Mouse (Mus musculus) adrenal gland, postnatal 25 days (tissue): Measurements from ENCODE around the gene Porcn. TPM values are rescaled to one million over a fixed set of nuclear protein-coding genes. Genes with fewer than 3 reads are reported as not detected.

Source experiments
- DNase-seq: peaks from one replicate; pipeline ENCODE4 v3.0.0; 2021; ENCODE audit warnings: mixed read lengths
- long read RNA-seq: library from polyadenylated mRNA; stranded (forward); transcript quantifications from one replicate; pipeline ENCODE4 v2.0.0, GENCODE M21; 2021
- total RNA-seq: library from RNA; stranded (reverse); gene quantifications from 2 replicates; pipeline ENCODE4 v1.2.3, GENCODE M21; 2021

Porcn gene
- total RNA-seq = 4.6 and 7.0 TPM in 2 replicates
- long read RNA-seq, partial matches to known transcripts = 1 of 8 reads
- long read RNA-seq, other reads (novel, unspliced or antisense) = 4 of 8 reads

DNA sequence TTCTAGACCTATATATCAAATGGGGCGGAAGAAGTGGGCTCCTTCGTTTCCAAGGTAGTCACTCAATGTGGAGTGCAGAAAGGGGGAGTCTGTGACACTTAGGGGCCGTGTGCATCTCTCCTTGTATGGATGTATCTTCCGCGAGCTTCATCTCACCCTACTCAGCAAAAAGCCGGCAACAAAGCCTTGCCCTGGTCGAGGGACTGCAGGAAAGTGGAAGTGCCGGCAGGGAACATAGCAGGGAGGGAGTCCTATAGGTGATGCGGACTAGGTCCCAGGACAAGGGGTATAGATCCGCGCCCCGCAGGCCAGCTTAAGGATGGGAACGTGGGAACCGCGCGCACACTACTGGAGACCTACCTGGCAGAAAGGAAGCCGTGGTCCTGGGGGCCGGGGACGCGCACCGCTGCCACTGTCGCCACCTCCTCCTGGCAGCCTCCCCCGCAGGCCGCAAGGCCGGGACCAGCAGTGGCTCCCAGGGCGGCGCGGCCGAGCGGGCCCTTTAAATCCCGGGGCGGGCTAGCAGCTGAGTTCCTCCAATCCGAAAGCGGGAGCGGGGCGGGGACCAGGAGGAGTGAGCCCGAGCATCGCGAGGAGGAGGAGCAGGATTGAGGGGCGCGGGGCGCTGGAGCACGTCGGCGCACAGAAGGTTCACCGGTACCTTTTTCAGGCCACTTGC is at the start of gene Porcn:
Gene Porcn, minus strand, starts transcription at position 511 of the 679 bp plus-strand sequence.
- peak; percentile 89 for DNase-seq

DNA sequence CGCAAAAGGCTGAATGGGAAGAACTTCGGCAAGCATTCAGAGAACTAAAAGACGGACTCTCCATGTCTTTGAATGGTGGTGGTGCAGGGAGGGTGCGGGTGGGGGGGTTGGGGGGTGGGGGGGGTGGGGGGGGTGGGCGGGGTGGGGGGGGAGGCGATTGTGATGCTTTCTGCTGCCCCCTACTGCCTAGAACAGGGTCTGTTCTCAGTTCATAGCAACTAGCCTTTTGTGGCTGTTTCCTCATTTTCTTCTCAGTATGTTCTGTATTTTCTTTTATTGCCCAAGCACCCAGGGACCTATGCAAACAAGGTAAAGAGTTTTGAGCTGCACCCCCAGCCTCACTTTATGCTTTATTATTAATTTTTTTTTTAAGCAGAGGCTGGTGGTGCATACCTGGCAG is 49.5 kb upstream of the Porcn start:
- DNase-seq = no peak

DNA sequence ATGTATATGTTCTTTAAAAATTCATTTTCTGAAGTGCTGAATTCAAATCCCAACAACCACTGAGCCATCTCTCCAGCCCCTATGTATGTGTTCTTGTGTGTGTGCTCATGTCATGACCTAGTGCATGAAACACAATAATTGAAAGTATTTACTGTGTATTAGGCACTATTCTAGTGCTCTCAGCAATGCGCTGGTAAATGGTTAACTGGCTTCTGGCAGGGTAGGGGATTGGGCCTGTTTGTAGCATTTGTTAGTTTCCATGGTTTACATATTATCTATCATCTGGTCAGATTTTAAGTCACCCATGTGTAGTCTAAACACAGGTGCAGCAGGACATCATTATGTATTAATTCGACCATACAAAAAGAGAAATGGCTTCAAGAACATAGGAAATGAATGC is 47.4 kb upstream of the Porcn start:
- no peak for DNase-seq

DNA sequence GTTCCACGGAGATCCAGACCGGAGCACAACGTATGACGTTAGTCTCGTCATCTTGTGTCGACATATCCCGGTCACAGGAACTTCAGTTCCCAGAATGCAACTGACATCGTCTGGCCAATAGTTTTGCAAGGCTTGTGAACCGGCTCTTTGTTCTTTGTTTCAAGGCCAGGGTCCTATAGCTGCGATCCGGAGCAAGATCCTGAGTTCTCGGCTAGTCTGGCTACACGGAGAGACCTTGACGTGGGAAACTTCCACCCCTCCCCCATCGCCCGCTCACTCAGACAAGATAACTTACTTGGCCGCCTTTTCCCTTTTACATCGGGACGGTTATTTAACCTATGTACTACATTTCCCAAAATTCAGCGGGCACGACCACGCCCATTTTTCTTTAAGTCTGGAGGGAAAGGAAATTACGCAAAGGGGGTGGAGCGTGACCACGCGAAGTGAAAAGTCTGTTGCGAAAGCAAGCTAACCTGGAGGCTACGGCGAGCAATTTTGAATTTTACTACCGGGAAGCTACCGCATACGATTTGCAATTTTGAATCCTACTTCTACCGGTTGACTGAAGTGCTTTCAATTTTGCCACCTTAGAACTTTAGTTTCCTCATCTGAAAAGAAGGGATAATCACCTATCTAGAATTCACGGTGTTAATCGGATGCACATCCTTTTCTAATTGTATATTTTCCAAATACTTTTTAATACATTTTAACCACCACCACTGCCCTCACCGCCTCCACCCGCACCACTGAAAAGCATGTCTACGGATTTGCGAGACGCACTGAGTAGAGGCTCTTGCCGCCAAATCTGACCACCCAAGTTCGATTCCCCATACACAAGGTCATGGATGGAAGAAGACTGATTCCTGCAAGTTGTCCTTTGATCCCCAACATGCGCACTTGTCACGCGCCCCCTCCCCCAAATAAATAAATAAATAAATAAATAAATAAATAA is 46.3 kb upstream of the Porcn start, which contains the start of gene Ftsj1:
Gene Ftsj1, minus strand, starts transcription at position 73 of the 952 bp plus-strand sequence.
- DNase-seq = peak; percentile 63

DNA sequence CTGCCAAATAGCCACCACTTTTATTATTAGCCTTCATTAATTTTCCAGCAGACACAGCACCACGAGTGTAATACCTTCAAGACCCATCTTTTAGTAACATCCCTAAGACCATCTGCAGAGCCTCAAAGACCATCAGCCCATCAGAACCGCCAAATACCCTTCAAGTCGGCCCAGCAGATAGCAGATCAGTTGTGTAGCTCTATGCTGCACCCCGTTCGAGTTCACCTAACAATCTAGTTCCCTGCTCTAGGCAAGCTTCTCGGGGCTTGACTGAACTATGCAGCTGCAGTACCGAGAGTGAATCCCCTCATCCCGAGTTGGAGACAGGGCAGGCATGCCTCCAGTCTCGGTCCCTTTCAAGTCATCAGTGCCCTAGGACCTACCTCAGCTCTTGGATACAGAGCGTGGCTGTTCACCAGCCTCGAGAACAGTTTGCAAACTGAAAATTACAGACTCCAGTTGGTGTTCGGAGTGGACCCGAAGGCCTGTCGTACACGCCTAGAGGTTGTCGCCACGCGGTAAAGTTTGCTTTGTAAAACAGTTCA is 45.5 kb upstream of the Porcn start:
- no peak for DNase-seq

DNA sequence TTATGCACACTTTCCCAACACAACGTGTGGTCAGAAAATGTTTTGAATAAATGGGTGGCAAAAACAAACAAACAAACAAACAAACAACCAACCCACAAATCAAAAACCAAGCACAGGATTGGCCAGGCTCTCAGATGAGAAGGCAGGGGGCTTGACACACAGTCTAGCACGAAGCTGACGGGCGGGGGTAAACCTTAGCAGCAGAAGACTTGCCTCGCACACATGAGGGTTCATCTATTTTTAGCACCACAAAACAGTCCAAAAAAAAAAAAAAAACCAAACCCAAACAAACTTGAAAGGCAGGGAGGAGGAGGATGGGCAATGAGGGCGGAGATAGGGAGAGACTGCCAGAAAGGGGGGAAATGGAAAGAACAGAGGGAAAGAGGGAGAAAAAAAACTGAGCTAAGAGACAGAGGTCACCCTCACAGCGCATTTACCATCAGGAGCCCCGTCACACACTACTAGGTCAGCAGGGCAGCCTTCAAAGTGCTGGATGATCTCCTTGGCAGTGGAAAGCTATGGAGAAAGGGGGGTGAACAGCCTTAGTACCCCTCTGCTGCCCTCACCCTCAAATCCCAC is 42.3 kb upstream of the Porcn start:
- no peak for DNase-seq

DNA sequence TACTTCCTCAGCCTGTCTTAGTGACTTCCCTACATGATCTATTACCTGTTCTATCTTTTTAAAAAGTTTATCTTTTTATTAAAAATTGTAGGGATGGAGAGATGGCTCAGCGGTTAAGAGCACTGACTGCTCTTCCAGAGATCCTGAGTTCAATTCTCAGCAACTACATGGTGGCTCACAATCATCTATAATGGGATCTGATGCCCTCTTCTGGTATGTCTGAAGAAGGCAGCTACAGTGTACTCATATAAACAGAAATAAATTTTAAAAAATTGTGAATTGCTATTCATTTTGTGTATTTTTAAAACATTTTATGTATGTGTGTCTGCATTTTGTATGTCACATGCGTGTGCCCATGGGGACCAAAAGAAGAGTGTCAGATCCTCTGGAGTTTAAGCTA is 41.4 kb upstream of the Porcn start:
- no peak for DNase-seq

DNA sequence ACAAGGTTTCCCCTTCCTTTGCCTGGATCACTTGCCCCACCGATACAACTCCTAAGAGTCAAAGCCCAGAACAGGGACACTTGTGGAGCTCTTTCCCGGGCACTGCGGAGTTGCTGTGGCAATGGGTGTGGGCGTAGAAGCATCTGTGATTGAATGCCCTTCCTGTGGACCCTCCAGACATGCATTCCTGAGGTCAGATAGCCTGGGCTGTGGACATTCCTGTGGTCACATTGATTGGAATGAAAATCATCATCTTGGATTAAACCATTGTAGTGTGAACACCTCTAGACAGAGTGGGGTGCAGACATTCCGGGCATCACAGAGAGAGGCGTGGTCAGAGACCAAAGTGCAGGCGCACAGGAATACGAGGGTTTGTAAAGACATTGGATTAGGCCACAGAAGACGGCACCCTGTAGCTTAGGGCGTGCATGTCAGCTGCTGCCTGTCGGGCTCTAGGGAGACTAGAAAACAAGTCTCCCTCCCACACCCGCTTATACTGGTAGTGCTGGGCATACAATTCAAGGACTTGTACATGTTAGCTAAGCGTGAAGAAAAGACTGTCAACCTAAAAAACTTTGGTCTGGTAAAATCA is 32.6 kb upstream of the Porcn start:
- no peak for DNase-seq

DNA sequence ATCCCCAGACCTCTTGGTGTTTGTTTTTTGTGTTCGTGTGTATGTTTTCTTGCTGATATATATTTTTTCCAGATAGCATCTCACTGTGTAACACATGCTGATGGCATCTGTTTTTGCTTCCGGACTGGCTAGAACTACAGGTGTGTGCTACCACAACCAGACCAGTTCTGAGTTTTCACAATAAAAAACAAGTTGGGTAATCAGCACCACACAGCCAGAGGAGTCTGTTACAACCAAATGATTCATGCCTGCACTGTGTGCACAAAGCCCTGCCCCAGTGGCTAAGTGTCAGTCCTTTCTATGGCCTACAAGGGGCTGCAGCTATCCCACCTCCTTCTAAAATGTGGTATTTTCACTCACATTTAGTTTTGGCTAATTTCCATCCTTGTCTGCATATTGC is 30.4 kb upstream of the Porcn start:
- no peak for DNase-seq

DNA sequence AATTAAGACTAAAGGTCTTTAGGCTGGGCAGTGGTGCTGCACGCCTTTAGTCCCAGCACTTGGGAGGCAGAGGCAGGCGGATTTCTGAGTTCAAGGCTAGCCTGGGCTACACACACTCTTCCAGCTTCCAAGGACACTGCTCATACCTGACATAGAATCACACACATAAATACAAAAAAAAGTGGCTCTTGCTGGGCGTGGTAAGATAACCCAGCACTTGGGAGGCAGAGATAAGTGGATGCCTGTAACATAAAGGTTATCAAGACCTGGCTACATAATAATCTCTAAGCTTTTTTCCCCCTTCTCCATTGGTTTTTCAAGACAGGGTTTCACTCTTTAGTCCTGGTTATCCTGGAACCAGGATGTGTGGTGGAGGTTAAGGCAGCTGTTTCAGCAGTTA is 27.3 kb upstream of the Porcn start:
- no peak for DNase-seq

DNA sequence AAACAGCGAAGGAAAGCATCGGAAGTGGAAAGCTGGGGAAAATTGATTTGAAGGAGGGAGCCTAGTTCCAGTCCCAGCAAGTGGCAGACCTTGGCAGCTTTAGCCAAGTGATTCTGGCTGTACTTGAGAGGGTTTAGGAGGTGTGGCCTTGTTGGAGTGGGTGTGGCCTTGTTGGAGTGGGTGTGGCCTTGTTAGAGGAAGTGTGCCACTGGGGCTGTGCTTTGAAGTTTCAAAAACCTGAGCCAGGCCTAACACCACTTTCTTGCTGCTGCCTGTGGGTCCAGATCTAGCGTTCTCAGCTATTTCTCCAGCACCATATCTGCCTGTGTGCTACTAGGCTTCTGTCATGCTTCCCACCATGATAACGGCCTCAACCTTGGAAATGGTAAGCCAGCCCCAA is 23.9 kb upstream of the Porcn start:
- no peak for DNase-seq

DNA sequence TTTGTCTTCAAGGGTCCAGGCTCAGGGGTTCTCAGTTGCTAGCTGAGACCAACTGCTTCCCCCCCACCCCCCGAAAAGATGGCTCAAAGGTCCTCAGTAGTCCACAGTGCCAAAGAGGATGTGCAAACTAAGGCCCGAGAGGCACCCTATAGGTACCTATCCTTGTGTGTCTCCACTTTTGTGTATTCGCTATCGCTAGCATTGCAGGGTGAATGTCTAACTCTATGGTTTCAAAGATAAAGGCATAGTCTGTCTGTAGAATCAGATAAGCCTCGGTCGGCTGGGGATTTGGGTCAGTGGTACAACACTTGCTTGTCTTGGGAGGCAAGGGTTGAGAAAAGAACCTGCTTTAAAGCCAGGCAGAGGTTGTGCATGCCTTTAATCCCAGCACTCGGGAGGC is 17.1 kb upstream of the Porcn start:
- no peak for DNase-seq

DNA sequence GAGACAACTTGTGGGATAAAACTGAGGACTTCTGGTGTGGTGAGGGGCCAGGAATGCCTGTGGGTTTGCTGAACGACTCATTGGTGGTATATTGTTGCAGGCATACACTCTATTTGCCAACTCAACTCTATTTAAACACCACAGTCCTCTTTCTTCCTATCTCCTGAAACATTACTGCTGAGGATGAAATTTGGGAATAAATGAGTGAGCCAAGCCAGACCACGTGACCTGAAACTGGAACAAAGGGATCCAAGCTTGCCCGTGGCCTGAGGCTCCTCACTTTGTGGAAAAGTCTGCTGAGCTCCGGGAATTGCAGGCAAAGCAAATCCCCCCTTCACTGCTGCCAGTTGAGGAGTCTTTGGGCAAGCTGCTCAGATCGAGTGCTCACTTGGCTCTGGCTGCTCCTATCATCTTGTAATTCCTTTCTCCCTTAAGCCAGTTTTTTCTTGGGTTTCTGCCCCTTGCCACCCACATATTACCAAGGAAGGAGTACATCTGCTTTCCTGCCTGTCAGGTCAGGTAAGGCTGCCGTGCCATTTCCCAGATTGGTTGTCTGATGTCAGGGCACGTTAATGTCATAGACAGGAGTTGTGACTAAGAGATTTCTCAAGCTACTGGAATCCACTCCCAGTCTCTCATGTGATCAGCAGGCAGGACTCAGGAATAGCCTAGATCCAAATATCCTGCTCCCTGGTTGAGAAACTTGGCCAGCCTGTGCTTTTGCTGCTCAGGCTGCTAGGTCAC is 16.5 kb upstream of the Porcn start:
- DNase-seq = no peak

DNA sequence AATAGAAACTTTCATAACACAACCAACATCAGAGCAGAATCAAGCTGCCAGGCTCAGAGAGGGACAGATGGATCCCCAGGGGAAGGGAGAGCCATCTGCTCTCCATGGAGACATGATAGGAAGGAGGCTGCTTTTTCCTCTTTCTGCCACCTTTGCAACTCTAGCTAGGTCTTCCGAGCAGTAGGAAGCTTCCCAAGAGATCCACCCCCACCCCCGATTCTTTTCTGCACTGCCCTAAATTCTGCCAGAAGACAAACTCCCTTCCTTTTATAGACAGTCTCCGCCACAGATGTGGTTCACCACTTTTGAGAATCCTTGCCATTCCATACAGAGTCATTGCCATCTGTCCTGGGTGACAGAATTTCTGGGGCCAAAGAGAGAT is 16.0 kb upstream of the Porcn start:
- no peak for DNase-seq

DNA sequence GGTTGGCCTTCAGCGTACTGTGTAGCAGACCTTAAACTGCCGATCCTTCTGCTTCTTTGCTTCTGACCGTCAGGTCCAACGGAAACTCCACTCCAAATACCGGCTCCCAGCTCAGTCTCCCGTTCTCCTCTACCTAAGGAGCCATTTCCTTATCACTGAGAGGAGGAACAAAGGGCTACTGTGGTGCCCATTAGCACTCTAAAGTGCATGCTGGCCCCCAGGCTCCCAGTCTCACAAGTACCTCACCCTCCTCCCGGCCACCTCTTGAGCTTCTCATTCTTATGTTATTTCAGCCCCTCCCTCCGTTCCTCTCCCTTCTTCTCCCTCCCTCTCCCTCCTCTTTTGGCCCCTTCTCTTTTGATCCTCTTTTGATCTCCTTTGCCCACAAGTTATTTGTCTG is 13.3 kb upstream of the Porcn start:
- no peak for DNase-seq

DNA sequence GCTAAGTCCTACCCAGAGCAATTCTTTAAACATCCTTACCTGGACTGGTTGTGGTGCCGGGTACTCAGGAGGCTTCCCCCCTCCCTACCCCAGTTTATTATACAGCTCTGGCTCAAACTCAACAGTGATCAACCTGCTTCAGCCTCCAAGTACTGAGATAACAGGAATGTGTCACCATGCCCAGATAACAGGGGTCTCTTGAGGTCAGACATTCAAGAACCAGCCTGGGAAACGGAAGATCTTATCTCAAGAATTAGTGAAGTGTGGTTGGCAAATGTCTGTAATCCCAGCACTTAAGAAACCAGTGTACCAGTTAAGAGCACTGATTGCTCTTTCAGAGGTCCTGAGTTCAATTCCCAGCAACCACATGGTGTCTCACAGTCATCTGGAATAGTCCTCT is 11.8 kb upstream of the Porcn start:
- DNase-seq = no peak

DNA sequence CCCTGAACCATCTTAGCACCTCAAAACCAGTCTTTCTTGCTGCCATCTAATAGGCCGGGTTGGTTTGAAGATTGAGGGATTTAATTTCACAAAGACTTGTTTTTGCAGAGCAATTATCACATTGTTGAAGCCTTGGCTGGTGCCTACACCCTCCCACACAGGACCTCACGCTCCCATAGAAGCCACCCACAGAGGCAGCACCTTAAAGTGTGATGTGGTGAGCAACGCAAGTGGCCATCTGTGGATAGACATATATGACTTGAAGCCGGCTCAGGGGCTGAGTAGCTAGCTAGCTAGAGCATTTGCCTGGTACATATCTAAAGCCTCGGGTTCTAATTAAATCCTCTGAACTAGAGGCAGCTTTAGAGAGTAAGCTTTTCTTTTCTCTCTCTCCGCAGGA is 11.1 kb upstream of the Porcn start:
- DNase-seq = no peak

DNA sequence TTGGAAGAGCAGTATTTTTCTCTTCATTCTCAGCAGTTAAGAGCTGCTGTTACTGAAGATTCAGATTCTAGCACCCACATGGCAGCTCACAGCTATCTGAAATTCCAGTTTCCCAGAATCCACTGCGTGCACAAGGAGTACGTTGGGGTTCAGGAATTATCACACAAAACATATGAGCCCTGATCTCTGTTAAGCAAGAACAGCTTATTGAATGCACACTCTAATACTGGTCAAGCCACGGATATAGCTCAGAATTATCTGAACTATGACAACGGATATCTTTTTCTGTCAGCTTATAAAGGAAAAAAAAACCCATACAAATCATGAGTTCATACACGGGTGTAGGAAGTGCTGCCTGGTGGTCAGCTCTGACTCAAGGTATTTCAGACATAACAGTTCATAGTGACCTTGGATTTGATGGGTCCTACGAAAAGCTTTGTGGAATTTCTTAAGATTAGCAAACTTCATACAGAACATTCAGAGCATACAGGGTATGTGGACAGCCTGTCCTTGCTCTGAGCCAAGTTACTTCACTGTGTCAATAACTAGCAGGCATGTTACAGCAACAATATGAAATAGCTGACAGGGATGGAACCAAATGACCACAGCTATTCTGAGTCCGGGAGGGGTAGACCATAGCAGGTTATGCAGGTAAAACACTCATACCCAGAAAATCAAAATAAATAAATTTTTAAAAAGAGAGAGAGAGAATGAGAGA is 5.3 kb upstream of the Porcn start:
- DNase-seq = no peak

DNA sequence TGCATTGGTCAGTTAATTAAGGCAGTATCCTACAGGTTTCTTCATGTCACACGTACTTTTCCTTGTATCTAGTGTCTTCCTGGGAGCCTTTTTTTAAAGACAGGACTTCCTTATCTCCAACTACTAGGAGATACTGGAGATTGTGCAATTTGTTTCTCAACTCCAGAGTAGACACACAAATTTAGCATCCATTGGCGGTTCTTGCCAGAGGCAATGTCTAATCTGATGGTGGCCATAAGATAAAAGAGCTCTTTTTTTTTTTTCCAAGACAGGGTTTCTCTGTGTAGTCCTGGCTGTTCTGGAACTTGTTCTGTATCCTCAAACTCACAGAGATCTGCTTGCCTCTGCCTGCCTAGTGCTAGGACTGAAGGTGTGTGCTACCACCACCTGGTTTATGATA is 3.4 kb upstream of the Porcn start:
- no peak for DNase-seq

DNA sequence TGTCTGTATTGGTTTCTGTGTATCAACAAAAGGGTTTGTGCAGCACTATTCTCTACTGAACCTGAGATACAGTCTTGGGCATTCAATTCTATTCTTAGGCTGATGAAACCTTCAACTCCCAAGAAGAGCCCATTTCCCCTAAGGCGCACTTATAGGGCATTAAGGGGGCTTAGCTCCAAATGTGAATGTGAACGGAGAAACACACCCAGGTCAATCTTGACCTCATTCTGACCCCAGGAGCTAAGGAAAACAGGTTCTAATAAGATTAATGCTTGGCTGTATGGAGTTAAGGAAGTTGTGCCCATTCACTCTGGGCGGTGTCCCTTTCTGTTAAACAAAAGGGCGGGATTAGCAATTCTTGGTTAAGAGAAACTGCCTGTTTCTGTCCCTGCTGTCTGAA is 899 bp upstream of the Porcn start:
- DNase-seq = no peak

DNA sequence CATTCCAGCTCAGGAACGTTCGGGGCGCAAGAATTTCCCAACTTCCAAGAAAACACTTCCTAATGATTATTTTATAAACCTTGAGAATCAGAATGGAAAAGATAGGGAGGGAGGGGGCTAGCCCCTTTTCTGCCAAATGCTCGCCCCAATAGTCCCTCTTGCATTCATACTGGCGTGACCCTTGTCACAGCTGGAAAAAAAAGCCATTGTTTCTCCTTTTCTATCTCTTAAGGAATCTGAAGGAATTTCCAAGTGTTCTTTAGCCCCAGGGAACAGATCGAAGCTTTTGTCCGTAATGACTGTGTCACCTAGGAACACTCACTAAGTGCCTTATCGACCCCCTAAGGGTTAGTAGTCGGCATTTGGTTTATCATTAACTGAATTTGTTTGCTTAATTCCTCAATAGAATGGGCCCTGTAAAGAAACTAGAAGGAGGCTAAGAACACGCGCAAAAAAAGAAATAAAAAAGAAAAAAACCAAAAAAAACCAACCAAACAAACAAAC is 421 bp upstream of the Porcn start:
- DNase-seq = no peak
